Mouse (Mus musculus) MN1 (cell line): ENCODE results near the gene Yeats2.

Source experiments
- DNase-seq: peaks from one replicate; pipeline ENCODE4 v3.0.0-alpha.2; 2016; ENCODE audit warnings: low spot score

Gene Yeats2

DNA sequence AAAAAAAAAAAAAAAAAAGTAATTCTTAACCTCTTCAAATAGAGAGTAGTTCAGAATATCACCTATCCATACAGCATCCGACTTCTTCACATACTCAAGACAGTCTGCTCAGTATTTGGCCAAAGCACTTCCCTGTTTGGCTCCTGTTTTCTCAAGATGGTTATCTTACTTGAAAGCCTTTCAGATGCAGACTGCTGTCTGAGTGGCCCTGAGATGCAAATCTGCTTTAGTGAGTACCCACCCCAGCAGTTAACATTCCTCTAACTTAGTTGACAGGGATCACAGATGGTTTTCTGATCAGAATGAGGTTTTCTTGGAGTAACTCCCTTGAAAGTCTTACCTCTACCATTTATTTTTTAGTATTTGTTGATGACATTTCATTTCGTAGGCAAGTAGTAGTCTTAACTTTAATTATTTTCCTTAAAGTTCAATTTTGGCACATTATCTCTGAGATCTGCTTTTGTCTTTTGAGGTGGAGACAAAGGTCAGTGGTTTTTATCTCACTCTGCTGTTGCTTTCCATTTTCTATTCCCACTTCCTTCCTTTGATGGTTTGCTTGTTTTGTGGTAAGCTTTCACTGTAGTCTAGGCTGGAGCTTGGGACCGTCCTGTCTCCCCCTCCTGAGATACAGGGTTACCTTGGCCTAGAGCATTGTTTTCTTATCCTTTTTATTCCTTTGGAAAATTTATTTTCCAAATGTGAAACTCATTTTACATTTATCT is 50.5 kb downstream of the Yeats2 start:
- DNase-seq = no peak

DNA sequence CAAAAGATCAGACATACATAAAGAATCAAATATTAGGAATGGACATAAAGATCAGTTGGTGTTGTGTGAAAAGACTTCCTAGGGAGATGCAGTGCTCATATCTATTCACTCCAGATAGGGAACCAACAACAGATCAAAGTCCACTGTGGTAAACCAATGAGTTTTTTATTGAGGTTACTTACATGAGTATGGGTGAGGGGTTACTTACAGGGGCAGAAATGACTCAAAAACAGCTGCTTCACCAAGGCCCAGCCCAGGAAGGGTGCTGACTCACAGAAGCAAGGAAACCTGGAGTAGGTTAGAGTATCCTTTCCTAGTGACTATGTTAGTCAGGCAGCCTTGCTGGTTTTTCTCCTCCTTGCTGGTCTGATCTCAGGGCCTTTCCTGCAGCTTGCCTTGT is 51.2 kb downstream of the Yeats2 start:
- no peak for DNase-seq

DNA sequence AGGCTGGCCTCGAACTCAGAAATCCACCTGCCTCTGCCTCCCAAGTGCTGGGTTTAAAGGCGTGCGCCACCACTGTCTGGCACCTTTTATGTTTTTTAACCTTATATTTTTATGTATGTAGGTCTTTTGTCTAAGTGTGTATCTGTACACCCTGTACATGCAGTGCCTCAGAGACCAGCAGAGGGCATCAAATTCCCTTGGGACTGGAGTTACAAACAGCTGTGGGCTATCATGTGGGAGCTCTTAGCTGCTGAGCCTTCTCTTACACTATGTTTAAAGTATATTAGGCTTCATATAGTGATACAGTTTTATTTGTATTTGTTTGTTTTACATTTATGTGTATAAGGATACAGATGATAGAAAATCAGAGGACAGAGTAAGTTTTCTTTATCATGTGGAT is 54.7 kb downstream of the Yeats2 start:
- DNase-seq = peak; percentile 55

DNA sequence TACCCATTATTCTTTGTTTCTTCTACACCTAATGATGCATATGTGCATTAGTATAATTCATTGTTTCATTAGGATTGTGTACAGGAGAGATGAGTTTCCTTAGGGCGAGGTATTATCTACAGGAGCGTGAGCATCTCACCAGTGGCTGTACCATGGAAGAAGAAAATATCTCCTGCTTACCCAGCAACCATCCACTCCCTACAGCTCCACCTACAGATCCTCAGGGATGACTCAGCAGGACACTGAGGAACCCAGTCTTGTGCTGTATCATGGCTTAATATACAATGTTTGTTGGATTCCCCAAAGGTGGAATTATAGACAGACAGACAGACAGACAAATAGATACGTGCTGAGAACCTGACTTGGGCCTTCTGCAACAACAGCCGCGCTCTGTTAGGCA is 56.1 kb downstream of the Yeats2 start:
- no peak for DNase-seq

DNA sequence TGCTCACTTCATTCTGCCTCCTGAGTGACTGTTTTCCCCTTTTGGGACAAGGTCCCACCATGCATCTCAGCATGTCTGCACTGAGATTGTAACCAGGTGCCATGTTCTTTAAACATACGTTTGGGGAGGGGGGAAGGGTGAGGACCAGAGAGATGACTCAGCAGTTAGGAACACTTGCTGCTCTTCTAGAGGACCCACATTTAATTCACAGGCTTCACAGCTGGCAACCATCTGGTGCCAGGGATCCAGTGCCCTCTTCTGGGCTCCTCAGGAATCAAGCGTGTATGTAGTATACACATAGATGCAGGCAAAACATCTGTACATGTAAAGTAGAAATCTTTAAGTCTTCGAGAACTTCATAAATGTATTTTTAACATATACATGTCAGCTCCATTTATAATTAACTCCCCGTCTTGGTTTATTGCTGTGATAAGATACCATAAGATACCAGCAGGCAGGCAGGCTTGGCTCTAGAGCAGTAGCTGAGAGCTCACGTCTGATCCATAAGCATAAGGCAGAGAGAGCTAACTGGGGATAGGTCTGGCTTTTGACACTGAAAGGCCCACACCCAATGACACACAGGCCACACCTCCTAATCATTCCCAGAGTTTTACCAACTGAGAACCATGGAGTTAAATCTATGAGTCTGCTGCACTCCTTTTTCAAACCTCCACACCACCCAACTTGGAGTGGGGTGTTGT is 58.8 kb downstream of the Yeats2 start:
- DNase-seq = peak; percentile 9

DNA sequence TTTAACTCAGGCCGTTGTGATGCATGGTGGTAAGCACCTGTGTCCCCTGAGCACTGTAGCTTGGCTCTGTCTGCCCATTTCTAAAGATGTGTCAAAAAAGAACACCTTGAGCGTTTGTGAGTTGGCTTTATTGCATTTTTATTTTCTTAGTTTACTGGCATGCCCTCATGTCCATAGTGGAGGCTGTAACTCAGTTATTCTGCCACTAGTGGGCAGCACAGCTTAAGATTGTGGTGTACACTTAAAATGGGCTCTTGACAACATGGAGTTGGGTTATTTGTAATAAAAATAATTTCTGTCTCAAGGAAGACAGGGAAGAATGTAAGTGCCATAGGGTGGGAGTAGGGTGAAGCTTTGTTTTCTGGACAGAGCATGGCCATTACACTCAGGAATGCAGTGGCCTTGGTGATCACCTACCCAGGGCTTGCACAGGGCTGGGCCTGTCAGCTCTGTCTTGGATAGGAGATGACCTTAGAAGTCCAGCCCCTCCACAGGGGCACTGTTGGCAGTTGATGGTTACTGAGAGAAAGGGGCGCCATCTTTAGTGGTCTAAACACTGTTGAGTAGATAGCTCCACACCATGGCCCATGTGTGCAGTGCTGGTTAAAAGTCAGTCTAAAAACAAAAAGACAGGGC is 72.8 kb downstream of the Yeats2 start:
- peak; percentile 60 for DNase-seq

DNA sequence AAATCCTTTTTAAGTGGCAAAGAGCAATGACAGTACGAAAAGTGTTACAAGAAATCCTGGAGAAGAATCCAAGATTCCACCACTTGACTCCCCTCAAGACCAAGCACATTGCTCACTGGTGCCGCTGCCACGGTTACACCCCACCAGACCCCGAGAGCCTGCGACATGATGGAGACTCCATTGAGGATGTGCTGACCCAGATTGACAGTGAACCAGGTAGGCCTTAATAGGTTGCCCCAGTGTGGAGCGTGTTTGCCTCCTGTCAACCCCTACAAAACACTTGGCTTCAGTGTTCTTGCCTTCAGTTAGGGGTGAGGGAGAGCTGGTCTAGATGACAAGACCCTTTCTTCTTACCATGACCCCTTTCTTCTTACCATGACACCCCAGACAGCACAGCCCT is 81.9 kb downstream of the Yeats2 start:
- no peak for DNase-seq

DNA sequence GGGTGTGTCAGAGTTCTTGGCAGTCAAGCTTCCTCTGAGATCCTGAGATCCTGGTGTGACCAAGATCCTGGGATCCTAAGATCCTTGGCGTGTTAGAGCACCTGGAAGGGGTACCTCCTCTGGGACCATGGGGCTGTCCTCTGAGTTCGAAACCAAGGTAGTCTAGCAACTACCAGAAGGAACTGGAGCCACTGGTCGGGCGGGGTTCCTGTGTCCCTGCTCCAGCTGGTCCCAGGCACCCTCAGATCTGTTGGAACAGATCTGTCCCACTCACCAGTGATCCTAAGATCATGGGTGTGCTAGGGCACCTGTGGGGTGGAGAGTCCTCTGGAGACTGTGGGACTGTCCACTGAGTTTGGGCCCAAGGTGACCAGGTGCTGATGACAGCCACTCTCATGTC is 85.8 kb downstream of the Yeats2 start:
- DNase-seq = no peak

DNA sequence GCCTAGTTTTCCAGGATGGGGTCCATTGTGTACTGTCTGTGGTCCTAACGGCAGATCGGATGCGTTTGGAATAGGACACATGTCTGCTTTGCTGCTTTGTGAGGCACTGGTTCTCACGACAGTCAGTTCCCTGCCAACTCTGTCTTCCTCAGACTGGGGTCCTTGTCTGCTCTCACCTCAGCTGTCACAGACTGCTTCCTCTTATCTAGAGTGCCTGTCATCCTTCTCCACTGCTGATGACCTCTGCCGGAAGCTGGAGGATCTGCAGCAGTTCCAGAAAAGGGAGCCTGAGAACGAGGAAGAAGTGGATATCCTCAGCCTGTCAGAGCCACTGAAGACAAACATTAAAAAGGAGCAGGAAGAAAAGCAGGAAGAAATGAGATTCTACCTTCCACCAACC is 86.6 kb downstream of the Yeats2 start:
- no peak for DNase-seq

DNA sequence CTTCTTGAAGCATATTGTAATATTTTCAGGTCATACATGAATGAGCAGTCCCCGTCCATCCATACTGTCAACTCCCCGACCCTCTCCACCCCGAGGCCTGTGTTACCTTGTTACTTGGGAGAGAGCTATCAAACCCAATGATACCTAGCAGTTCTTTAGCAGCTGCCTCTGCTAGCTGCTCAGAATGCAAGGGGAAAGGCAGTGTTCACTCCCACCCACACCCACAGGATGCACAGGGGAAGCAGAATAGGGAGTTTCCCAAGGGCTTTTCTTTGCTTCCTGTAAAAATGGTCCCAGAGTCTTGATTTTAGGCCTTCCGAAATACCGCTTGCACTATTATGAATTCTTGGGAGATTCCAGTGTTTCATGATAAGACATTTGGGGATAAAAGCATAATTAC is 87.3 kb downstream of the Yeats2 start:
- no peak for DNase-seq

DNA sequence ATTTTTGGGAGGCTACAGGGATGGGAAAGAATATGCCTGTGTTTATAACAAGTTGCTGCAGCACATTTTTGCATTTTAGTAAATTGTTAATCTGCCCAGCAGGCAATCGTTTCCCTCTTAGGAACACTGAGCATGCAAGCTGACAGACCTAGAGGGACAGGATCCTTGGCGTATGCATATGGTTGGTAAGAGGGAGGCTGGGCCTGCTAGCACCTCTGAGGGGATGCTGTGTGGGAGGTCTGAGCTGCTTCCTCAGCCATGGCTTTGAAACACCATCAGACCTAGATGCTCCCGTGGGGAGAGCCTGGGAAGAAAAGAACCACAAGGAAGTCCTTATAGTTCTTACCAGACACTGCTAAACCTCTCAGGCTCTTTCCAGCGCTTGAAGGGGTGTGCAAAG is 93.5 kb downstream of the Yeats2 start:
- DNase-seq = no peak

DNA sequence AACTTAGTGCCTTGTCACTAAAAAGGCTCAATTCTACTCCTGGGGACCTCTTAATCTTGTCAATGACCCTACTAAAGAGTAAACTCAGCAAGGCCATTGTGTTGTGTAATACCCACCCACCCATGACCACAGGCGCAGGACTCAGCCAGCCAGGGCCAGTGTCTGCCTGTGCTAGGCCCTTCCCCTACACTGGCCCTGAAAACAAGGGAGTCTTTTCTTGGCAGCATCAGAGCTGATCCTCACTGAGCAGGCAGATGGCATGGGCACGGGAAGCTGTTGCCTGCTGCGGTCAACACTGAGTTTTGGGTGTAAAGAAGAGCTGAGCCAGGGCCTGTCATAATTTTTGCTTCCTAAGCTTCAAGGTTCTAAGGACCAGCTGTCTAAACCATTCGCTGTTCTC is 96.6 kb downstream of the Yeats2 start:
- DNase-seq = no peak

DNA sequence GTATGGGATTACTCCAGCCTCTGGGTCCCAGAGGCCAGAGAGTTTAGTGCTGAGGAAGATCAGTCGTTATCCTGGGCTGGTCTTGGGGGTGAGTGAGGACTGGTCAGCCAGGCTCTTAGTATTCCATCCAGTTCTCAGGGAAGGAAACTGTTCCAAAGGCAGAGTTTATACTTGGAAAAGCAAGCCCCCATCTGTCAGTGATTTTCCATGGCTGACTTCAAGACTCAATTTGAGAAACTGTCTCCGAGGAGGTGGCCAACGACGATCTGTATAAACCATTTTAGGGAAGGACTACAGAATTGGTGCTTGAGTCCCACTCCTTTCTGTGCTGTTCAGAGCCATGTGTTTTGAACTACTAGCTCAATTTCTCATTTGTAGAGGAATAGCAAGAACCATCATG is 97.8 kb downstream of the Yeats2 start:
- DNase-seq = no peak

DNA sequence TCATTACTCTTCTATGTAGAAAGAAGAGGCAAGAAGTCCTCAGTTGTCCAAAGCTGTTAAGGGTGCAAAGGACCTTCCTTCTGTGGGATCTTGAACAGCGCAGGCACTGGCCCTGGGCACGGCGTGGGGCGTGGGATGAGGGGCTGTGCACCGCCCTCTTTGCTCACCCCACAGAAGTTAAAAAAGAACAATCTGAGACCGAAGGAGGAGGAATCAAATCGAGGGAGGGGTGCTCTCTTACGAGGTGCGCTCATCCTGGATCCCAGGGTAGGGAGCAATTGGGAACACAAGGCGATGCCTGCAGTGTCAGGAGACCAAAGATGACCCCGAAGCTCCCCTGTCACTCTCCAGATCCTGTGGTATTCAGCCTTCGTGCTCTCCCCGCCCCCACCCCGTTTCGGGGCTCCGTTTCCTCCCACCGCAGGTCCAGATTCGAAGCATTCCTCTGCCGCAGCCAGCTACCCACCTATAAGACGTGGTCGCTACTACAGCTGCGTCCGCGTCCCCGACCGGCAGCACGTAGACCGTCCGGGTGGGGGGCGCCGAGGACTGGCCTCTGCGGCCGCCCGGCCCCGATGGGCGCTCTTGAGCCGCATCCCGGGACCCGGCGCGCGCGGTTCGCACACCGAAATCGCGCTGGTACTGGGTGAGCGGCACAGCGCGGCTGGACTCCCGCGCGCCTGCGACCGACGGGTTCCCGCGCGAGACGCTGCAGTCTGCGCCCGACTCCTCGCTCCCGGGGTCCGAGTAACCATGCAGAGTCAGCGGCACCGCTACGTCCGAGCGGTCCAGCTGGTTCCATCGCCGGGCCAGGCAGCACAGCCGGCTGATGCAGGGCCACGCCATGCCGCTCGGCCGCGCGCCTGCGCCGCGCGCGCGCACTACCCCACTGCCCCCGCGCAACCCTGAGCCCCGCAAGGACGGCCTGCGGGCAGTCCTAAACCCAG is 99.9 kb downstream of the Yeats2 start, which contains the start of gene Map6d1:
Gene Map6d1 (minus strand): TSS at position 891 of the 947 bp plus-strand sequence.
- peak; percentile 72 for DNase-seq

DNA sequence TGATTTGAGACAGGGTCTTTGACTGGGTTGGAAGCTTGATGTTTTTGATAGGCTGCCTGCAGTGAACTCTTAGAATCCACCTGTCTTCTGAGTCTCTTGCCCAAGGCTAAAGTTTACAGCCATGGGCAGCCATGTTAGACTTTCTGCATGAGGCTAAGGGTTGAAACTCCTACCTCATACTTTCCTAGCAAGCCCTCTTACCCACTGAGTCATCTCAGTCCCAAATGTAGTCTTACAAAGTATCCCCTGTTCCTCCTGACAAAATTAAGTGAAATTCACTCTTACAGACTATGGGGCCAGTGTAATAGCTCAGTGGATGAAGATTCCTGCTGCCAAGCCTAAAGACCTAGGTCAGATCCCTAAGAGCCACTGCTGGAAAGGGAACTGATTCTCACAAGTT is 106.2 kb downstream of the Yeats2 start:
- no peak for DNase-seq

DNA sequence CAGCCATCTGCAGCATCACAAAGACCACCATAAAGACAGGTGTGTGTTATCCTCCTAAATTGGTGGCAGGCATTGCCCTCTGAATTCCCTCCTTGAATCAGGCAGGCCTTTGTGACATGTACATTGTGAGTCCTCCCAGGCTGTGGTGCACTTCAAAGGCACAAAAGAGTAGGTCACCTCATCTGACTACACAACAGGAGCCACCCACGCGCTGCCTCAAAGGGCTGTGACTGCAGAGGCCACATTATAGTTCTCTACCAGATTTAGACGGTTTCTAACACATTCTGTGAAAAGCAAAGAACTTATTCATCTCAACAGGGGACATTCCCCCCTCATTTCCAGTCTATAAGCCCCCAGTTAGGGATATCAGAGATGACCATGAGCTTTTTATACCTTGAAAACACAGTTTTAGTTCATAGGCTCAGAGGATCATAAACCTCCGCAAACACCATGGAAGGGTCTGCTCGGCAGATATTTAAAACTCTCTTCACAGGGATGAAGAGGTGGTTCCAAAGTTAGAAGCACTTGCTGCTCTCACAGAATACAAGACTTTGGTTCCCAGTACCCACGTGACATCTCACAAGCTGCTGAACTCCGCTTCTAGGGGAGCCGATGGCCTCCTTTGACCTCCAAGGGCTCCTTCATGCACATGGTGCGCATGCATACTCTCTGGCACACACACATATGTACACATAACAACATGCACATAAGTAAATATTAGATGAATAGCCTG is 107.7 kb downstream of the Yeats2 start:
- no peak for DNase-seq

DNA sequence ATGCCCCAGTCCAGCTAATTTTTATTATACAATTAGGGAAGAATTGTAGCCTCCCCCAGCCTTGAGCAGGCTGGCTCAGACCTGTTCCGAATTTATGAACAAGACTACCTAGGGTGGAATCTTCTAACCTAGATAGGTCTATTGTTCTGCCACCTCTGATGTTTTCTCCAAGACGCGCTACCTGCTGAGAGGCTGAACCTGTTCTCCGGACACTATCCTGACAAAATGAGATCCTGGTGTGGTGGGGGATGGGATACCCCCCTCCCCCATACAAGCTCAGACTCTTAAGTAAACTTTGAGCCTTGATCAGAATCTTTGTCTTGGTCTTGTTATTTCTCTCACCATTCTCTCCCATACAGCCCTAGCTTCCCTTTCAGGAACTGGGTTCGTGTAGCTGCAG is 117.1 kb downstream of the Yeats2 start:
- DNase-seq = no peak

DNA sequence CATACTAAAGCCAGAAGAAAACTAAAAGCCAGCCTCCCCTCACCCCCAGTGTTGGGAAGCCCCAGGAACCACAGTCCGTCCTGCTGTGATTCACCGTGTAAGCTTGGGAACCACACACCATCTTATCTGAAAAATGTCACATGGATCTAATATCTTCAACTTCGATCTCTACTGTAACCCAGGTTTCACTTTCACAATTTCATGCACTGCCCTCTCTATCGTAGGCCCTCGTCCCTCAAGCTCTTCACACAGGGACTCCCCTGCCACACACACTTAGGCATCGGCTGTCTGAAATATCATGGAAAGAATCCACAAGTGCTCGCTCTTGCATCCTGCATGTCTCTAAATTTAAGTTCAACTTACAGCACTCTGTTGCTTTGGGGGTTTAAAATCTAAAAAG is 124.2 kb downstream of the Yeats2 start:
- no peak for DNase-seq

DNA sequence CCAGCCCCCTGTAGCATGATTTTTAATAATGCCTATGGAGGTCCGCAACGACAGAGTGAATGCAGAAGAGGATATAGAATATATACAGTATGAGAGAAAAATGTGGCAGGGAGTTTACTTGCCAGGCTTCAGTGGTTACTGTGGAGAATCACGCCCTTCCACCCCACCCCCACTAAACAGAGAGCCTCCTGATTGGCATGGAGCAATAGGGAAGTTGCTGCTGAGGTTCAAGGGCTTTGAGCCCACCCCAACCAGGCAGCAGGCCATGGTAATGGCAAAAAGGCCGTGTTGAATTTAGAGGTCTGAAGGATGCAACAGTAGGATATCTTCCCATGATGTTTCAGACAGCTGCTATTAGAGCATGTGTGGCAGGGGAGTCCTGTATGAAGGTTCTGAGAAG is 130.5 kb downstream of the Yeats2 start:
- no peak for DNase-seq

DNA sequence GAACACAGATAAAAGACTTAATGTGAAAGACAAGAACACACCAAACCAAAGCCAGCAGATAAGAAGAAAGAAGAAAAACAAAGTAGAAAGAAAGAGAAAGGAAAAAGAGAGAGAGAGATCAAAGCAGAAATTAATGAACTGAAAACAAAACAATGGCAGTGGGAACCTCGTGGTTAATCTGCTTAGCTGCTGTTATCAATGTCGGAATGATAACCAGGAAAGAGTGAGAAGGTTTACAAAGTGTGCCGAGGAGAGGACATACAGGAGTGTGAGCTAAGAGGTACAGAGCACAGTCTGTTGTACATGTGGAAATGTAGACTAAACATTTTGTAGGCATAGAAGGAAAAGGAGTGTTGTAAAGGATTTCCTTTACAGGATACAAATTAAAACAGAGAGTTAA is 132.1 kb downstream of the Yeats2 start:
- DNase-seq = no peak

DNA sequence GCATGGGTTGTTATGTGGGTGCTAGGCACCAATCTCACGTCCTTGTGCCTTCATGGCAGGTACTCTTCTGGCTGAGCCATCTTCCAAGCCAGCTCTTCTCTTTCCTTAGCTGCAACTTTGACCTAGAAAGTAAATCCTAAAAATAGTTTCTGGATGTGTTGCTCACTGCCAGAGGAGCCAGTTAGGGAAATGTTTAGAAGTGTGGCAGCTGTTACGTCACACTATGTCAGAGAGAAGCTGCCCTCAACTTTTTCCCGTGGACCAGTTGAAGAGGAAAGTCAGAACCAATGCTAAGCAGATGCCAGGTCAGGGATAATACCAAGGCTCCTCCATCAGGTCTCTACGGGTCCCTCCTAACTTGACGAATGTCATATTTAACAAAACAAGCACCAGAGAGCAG is 138.5 kb downstream of the Yeats2 start:
- DNase-seq = no peak

DNA sequence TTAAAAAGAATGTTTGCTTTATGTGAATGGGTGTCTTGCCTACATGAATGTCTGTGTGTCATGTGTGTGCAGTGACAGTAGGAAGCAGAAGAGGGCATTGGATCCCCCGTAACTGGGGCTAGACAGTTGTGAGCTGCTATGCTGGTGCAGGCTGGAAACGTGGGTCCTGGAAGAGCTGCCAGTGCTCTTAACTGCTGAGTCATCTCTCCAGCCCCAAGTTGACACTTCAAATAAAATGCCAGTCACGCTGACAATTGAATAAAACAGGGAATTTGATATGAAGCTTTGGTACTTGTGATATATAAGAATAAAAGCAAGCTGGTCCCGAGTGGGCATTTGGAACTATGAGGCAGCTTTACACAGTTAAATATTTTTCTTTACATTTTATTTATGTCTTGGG is 139.4 kb downstream of the Yeats2 start:
- no peak for DNase-seq
